Mouse (Mus musculus) intestine, postnatal 0 days (tissue): ENCODE measurements at regions not wholly inside any gene's neighbourhood (a gene's known extent, or its start where the extent isn't known, plus 50 kb on each side); places are given as distances from the start of the nearest gene placed in this dataset.

Experiments
- ATAC-seq: fragments of 200-750 bp; cut with Nextera tagmentation; 2 replicates; pipeline ENCODE4 v1.8.0; 2017; ENCODE audit warnings: mild to moderate bottlenecking, moderate TSS enrichment, moderate library complexity
- H3K27ac ChIP-seq: fragments of 300-500 bp; sonication (generic); 2 replicates; pipeline ENCODE4 v1.5.1; 2014; ENCODE audit warnings: mild to moderate bottlenecking, low read depth, low read length, moderate library complexity
- H3K27me3 ChIP-seq: fragments of 300-500 bp; sonication (generic); replicated peaks from 2 replicates; pipeline ENCODE4 v1.6.1; 2014; ENCODE audit warnings: low read length, mixed read lengths; ENCODE audit not compliant: control insufficient read depth, insufficient read depth
- H3K36me3 ChIP-seq: fragments of 300-500 bp; sonication (generic); 2 replicates; pipeline ENCODE4 v1.6.1; 2014; ENCODE audit warnings: mild to moderate bottlenecking, moderate library complexity; ENCODE audit not compliant: control insufficient read depth, insufficient read depth
- H3K4me1 ChIP-seq: fragments of 300-500 bp; sonication (generic); replicated peaks from 2 replicates; pipeline ENCODE4 v1.6.1; 2014; ENCODE audit warnings: antibody characterized with exemption, low read length, mixed read lengths; ENCODE audit not compliant: control insufficient read depth, insufficient read depth
- H3K4me2 ChIP-seq: fragments of 300-500 bp; sonication (generic); replicated peaks from 2 replicates; pipeline ENCODE4 v1.6.1; 2014; ENCODE audit warnings: low read depth, mild to moderate bottlenecking, moderate library complexity
- H3K4me3 ChIP-seq: fragments of 300-500 bp; sonication (generic); 2 replicates; pipeline ENCODE4 v1.5.1; 2014; ENCODE audit warnings: low read depth, low read length
- H3K9ac ChIP-seq: fragments of 300-500 bp; sonication (generic); 2 replicates; pipeline ENCODE4 v1.6.1; 2014; ENCODE audit warnings: mild to moderate bottlenecking, low read depth, low read length
- H3K9me3 ChIP-seq: fragments of 300-500 bp; sonication (generic); 2 replicates; pipeline ENCODE4 v1.6.1; 2016; ENCODE audit warnings: mixed run types; ENCODE audit not compliant: control insufficient read depth
- CTCF ChIP-seq: sonication (generic); IDR thresholded peaks from 2 replicates; pipeline ENCODE4 v1.5.1; 2016; ENCODE audit warnings: low read depth, mild to moderate bottlenecking, control low read depth, antibody characterized with exemption, moderate library complexity
- WGBS: fragments of 180-500 bp; shearing (Covaris S2); extraction: QIAGEN DNeasy Blood & Tissue Kit; methylation state at CpG from one replicate; pipeline ENCODE4 v1.1.7; 2014; 5-methylcytosine and 5-hydroxymethylcytosine counted together

DNA sequence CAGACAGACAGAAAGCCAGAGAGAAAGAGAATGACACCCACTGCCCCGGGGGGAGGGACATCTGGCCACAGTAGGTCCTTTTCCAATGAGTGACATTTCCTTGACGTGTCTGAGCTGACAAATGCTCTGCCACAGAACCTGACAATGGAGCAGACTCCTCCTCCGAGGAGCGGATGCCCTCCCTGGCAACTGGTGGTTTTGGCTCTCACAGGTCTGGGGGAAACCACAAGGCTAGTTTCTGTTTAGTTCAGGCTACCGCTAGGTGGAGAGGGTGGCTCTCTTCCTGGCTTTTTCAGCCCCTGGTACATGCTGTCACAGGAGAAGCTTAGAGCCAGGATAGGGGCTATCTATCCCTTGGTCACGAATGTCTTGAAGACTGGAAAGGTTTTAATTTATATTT, 196.7 kb downstream of the Ly86 start:
- TF ChIP-seq CTCF = peak; percentile 76
- no peaks in the 10 kb centered on the region for H3K27me3 ChIP-seq
- H3K4me1 ChIP-seq = 0 out of 2 replicates have a peak, but pooled peaks cover 5% of the 10 kb centered on the region
- H3K27ac ChIP-seq = no peak overlapping the region
- no peak overlapping the region for H3K4me2 ChIP-seq
- WGBS = 30% methylated on average over 6 of the region's 6 CpGs
- ATAC-seq = no peak; the same call in 1 of the 2 replicates
- no peaks in the 10 kb centered on the region for H3K9me3 ChIP-seq
- H3K9ac ChIP-seq = no peak overlapping the region
- no peaks in the 10 kb centered on the region for H3K36me3 ChIP-seq
- no peak overlapping the region for H3K4me3 ChIP-seq

DNA sequence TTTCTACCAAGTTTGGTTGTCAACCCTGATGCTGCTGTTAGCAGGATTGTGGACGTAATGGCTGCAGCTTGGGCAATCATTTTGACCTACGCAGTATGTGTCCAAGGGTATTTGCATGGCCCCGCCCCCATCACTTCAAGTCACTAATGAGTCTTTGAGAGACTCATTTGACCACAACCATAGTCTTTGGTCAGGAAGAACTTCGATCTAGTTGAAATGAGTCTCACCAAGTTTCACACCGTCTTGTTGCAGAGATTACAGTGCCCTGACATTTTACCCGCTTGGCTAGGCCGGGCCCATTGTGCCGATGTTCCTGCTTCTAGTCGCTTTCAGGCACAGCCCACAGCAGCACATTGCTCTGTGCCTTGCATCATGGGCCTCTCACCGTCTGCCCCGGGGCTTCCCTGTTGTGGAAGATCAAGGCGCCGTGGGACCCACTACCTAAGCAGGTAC, 197.8 kb downstream of the Ly86 start:
- H3K27me3 ChIP-seq = no peaks in the 10 kb centered on the region
- 0 out of 2 replicates have a peak, but pooled peaks cover 5% of the 10 kb centered on the region for H3K4me1 ChIP-seq
- 89% methylated on average over 13 of the region's 13 CpGs for WGBS
- H3K27ac ChIP-seq = no peak overlapping the region
- no peak for TF ChIP-seq CTCF
- no peak overlapping the region for H3K4me2 ChIP-seq
- no peaks in the 10 kb centered on the region for H3K36me3 ChIP-seq
- no peak overlapping the region for H3K9ac ChIP-seq
- no peak overlapping the region for H3K4me3 ChIP-seq
- ATAC-seq = no peak
- no peaks in the 10 kb centered on the region for H3K9me3 ChIP-seq

DNA sequence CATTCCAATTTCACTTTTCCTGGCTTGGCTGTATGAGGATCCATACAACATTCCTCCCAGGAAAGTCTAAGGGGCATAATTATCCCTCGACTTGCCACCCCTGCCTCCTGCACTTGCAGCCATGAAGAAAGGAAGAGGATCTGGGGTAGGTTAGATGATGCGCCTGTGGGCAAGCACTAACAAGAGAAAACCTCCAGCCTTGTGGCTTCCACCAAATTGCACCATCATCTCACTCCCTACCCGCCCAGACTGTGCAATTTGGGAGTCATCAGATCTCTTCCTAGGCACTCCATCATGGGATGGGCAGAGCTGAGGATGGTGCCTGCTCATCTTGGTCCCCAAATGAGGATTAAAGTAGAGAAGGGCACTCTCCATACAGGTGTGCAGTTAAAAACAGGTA, 198.8 kb downstream of the Ly86 start:
- H3K4me1 ChIP-seq = no peaks in the 10 kb centered on the region; the same call in 1 of the 2 replicates
- no peak overlapping the region for H3K4me3 ChIP-seq
- 91% methylated on average over 3 of the region's 3 CpGs for WGBS
- no peaks in the 10 kb centered on the region for H3K36me3 ChIP-seq
- TF ChIP-seq CTCF = no peak
- no peak overlapping the region for H3K4me2 ChIP-seq
- H3K9me3 ChIP-seq = no peaks in the 10 kb centered on the region
- no peak for ATAC-seq
- H3K27ac ChIP-seq = no peak overlapping the region
- no peak overlapping the region for H3K9ac ChIP-seq
- H3K27me3 ChIP-seq = no peaks in the 10 kb centered on the region

DNA sequence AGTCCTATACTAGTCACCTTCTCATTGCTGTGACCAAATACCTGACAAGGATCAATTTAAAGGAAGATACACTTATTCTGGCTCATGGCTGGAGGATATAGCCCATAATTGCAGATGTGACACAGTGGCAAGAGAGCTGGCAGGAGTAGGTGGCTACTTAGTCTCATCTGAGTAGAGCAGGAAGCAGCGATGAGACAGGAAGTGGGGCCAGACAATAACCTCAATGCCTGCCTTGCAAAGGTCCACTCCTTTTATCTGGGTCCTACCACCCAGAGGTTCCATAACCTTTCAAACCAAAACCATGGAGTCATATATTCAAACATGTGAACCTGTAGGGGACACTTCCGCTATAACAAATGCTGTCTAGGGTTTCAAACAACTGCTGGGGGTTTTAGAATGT, 199.7 kb downstream of the Ly86 start:
- no peaks in the 10 kb centered on the region for H3K36me3 ChIP-seq
- no peak overlapping the region for H3K27ac ChIP-seq
- no peak for TF ChIP-seq CTCF
- H3K4me2 ChIP-seq = no peak overlapping the region
- H3K9ac ChIP-seq = no peak overlapping the region
- H3K4me1 ChIP-seq = no peaks in the 10 kb centered on the region; the same call in 1 of the 2 replicates
- H3K9me3 ChIP-seq = no peaks in the 10 kb centered on the region
- no peak for ATAC-seq
- H3K4me3 ChIP-seq = no peak overlapping the region
- no peaks in the 10 kb centered on the region for H3K27me3 ChIP-seq
- WGBS = 91% methylated on average over 2 of the region's 2 CpGs

DNA sequence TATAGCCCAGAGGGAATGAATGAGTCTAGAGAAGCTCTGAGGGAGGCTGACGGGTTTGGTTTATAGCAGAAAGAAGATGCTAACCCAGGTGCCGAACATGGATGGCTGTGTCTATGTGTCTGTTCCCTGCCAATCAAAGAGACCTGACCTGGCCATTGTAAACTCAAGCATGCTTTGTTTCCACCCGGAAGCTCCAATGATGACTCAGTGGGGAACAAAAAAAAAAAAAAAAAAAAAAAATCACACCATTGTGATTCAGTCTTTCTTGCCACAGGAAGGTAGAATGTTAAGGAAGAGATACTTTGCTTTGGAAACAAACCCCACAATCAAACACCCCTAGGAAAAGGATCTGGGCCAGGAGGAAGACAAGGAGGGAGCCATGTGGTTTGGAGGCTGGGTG, 201.5 kb downstream of the Ly86 start:
- no peak overlapping the region for H3K4me3 ChIP-seq
- no peaks in the 10 kb centered on the region; the same call in 1 of the 2 replicates for H3K4me1 ChIP-seq

DNA sequence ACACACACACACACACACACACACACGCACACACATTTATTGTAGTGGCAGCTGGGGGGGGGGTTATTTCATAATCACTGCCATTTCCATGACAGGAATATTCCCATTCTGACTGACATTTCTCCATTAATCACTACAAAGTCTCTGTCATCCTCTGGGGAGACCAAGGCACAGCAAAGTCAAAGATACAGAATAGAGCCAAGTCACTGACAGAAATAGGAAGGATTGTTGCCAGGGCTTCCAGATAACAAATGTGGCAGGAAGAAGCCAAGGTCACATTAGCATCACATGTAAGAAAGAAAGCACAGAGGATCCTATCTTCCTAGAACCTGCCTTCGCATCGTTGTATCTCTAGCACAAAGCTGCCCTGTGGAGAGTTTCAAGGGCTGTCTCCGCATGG, 205.6 kb downstream of the Ly86 start:
- no peak for TF ChIP-seq CTCF
- H3K27ac ChIP-seq = no peak overlapping the region
- no peak overlapping the region for H3K9ac ChIP-seq
- H3K4me3 ChIP-seq = no peak overlapping the region
- no peaks in the 10 kb centered on the region for H3K9me3 ChIP-seq
- no peaks in the 10 kb centered on the region for H3K36me3 ChIP-seq
- no peak for ATAC-seq
- no peaks in the 10 kb centered on the region for H3K27me3 ChIP-seq
- no peaks in the 10 kb centered on the region; the same call in 1 of the 2 replicates for H3K4me1 ChIP-seq
- no peak overlapping the region for H3K4me2 ChIP-seq
- 90% methylated on average over 4 of the region's 4 CpGs for WGBS

More for the DNA sequence above, 201.5 kb downstream of the Ly86 start:
- H3K4me2 ChIP-seq = no peak overlapping the region
- no peaks in the 10 kb centered on the region for H3K9me3 ChIP-seq
- H3K36me3 ChIP-seq = no peaks in the 10 kb centered on the region
- H3K27me3 ChIP-seq = no peaks in the 10 kb centered on the region
- no peak for TF ChIP-seq CTCF
- H3K9ac ChIP-seq = no peak overlapping the region
- WGBS = 71% methylated on average over 3 of the region's 3 CpGs
- no peak overlapping the region for H3K27ac ChIP-seq
- no peak for ATAC-seq

DNA sequence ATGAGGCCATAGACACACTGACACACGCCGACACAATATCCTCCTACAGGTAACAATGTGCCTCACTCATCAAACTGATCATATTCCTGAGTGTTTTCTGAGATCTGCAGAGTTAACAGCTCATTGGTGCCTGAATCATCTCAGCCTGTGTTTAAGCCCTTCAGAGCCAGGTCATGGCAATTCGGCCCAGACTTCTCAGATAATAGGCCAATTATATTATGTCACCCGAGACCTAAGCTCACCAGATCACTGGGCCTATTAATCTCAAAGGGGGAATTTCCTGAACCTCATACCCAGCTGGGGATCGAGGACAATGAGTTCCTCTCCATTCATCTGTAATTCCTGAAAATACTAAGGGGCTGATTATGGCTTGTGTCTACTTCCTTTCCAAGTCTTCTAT, 208.4 kb downstream of the Ly86 start:
- no peak for ATAC-seq
- TF ChIP-seq CTCF = no peak
- Histone ChIP-seq H3K9me3 (no peaks in the 10 kb centered on the region), H3K4me3 (no peak overlapping the region), H3K9ac (no peak overlapping the region), H3K4me2 (no peak overlapping the region), H3K4me1 (no peaks in the 10 kb centered on the region; the same call in 1 of the 2 replicates), H3K36me3 (no peaks in the 10 kb centered on the region), H3K27ac (no peak overlapping the region), H3K27me3 (no peaks in the 10 kb centered on the region)
- WGBS = 65% methylated on average over 5 of the region's 5 CpGs
